Mouse (Mus musculus) cerebellum, adult 18-20 months (tissue): ENCODE measurements at regions not wholly inside any gene's neighbourhood (a gene's known extent, or its start where the extent isn't known, plus 50 kb on each side); places are given as distances from the start of the nearest gene placed in this dataset.

Experiments
- DNase-seq, 2 experiments: peaks; one replicate each; pipeline ENCODE4 v3.0.0; 2021

GRCm38 (mm10) chr1:75901146-75901545, 355.1 kb downstream of the Slc4a3 start:
- no peak for DNase-seq

DNA sequence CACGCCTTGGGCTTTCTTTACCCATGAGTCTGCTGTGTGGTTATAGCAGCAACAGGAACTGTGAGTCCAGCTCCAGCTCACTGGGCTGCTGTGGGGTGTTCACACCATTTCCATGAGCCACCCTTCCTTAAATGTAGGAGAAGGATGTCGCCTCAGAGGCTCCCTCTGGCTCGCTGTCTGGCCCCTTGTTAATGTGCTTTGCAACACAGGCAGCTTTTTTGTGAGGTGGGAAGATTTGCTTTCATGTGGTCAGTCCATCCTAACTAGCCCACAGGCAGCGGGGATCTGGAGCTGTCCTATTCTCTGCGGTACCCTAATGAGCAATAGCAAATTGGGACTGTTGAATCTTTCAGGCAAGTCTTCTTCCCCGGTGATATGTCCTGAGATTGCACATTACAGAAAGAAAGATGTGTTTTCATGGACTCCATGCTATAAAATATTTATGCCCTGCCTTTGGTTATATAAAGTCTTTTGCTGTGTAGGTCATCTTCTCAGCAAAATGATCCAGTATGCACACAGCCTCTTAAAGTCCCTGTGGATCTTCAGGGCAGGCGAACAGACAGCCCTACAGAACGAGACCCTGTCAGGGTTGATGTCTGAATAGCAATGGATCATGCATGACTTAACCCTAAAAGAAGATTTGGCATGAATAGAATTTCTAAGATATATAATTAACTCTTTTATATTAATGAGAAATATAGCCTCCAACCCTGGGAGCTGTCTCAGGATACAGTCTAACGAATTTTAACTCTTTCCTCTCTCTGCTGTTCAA, 359.8 kb downstream of the Slc4a3 start:
- DNase-seq, result no peak

DNA sequence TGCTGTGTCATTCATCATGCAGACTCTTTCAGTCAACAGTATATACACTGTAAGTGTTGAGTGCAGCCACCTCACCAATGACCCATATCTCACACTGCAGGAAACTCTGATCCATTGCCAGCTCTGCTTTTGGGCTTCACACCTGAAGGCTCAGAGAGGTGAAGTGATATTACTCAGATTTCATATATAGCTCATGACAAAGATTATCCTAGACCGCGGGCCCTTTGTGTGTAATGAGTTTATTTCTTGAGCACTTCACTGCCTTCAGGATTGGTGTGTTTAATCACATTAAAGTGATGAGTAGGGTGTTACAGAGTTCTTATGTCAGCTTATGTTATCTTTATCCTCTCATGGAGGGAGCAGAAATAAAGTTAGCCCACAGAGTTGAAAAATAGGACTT, 369.2 kb downstream of the Slc4a3 start:
- DNase-seq, result no peak

DNA sequence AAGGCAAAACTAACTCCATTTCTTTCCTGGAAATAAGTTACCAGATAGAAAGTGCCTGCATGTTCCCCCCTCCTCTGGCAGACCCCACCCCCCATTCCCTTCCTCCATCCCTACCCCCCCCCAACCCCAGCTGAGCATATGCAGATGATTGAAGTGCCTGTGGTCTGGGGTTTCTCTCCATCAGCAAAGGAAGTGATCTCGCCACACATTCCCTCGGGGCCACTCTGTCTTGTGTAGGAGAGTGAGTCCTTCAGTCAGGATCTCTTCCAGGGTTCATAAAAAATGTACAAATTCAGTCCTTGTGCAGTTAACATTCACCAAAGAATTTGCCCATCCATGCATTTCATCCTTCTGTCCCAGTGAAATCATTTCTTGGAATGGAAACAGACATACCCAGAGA, 370.1 kb downstream of the Slc4a3 start:
- no peak for DNase-seq

- no peak for DNase-seq
Measured at GRCm38 (mm10) chr1:75919134-75919533, 373.1 kb downstream of the Slc4a3 start.

DNA sequence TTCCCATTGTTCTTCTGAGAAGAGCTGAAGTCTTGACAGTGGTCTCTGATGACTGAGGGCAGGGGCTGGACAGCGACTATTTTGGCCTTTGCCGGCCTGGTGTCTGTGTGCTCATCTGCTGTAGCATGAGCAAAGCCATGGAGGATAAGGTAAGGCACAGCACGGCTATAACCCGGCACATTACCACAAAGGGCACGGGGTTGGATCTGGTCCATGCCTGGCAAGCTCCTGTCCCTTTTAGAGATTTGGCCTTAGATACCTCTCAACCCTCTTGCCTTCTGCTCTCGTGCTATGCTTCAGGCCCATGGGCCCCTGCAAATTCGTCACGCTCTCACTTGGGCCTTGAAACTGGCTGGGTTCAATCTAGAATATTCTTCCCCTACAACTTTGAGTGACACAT, 379.0 kb downstream of the Slc4a3 start:
- no peak for DNase-seq

DNA sequence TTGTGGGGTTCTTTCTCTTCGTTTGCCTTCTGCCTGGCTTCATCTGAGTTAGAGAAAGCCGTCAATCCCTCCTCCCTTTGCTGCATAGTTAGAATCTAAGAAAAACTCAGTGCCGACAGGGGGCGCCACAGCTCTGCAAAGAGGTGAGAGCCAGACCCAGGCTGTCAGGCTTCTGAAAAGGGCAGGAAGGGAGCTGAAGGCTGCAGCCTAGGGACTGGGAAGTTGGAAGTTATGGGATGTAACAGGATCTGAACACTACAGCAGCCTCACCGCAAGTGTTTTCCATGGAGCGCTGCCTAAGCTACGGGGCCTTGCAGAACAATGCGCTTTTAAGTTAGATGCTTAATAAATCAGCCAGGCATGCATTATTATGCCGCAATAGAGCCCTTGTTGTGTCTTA, 379.7 kb downstream of the Slc4a3 start:
- DNase-seq, result peak; percentile 82 to 87

GRCm38 (mm10) chr1:75931852-75932251, 385.8 kb downstream of the Slc4a3 start:
- DNase-seq, result no peak

DNA sequence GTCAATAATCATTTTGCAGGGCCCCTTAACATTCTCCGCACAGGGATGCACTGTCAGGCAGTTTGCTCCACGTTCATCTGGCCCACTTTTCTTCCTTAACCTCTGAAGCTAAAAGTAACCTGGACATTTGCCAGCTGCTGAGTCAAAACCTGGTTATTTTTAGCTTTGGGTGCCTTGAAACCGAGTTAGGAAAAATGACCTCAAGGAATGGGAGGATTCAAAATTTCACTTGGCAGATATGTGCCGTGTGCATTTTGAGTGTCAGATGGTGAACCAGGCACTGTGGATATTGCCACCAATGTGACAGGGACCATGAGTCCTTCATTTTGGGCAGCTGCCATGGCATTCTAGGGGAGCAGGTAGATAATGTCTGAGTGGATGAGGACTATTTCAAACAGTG, 387.8 kb downstream of the Slc4a3 start:
- no peak for DNase-seq

- DNase-seq, result no peak
Measured at GRCm38 (mm10) chr1:75934761-75935160, 388.7 kb downstream of the Slc4a3 start.

DNA sequence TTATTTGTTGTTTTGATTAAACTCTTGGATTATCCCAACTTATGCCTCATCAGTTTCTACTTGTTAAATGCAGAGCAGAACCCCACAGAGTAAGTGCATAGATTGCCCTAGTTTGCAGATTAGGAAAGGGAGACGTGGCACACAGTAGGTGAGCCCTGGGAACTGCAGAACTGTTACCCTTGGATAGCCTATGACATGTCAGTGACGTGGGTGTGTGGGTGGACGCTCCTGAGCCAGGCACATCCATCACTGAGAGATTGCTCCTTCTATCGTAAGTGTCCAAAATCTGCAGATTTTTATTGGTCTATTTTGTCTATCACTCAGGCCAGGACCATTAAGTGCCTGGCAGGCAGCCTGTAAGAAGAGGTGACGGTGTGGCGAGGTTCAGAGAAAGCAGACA, 389.8 kb downstream of the Slc4a3 start:
- no peak for DNase-seq

- no peak for DNase-seq
Measured at GRCm38 (mm10) chr1:75936596-75936995, 390.5 kb downstream of the Slc4a3 start.

- DNase-seq, result no peak
Measured at GRCm38 (mm10) chr1:75937331-75937730, 391.3 kb downstream of the Slc4a3 start.

- DNase-seq, result no peak
Measured at GRCm38 (mm10) chr1:75946290-75946839, 400.3 kb downstream of the Slc4a3 start.

DNA sequence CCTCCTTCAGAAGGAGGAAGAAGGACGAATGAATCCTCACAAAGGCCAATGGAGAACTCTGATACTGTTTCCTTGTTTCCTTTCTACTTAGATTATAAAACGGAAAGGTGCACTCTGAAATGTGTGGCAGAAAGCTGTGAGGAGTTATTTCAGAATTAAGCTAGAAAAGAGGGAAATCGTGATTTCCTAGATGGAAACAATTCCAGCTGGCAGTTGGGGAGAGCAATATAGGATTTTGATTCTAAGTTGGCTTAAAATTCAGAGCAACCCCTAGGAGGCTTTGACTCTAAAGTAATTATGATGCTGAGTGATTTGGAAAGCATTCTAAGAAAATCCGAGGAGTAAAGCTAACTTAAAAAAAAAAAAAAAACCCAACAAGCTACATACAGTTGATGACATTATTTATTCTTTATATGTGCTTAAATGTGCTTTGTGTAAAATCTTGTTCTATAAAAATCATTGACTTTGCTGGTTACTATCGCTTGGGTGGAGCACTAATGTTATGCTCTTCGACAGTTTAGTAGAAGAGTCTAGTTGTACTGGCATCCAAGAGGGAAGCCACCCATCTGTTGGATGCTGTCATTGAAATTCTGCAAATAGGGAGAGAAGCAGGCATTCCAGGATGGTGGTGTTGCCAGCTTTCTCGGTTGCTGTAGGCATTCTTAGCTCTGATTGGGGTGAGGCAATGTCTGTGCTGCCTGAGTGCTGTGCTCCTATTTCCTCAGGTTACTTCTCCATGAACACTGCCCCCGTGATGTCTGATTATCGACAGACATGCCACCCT, 432.3 kb downstream of the Slc4a3 start:
- no peak for DNase-seq

DNA sequence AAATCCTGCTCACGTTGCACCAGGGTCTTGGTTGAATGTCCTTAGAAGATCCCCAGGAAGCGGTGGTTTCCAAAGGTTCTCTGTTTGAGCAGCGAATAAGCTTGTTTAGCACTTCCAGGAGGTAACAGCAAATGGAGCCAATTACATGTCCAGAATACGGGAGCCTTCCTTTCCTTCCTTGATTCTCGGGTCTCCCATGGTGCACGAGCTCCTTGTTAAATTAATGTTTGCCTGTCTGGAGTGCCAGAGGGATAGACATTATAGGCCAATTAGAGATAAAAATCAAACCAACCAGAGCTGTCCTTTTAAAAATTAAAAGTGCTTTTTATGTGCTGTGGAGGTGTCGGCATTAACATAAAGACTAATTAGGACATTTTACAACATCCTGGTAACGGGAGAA, 437.0 kb downstream of the Slc4a3 start:
- DNase-seq, result no peak

GRCm38 (mm10) chr1:75983487-75983886, 437.4 kb downstream of the Slc4a3 start:
- DNase-seq, result no peak

DNA sequence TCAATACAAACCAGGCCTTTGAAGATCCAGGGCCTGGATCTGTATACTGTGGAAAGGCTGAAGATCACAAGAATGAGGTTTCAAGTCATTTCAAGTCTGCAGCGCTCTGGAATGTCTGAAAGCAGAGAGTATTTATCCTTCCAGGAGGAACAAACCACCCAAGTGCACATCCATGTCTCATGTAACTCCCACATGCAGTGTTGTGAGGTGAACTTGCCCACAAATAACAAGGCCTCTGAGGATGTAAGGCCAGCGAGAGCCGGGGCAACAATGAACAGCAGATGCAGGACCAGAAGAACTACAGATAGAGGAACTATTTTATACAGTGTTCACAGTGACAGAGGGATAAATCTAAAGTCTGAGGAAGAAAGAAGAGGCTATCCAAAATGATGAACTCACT, 442.4 kb downstream of the Slc4a3 start:
- DNase-seq, result no peak

- no peak for DNase-seq
Measured at GRCm38 (mm10) chr1:75992039-75992438, 446.0 kb downstream of the Slc4a3 start.

DNA sequence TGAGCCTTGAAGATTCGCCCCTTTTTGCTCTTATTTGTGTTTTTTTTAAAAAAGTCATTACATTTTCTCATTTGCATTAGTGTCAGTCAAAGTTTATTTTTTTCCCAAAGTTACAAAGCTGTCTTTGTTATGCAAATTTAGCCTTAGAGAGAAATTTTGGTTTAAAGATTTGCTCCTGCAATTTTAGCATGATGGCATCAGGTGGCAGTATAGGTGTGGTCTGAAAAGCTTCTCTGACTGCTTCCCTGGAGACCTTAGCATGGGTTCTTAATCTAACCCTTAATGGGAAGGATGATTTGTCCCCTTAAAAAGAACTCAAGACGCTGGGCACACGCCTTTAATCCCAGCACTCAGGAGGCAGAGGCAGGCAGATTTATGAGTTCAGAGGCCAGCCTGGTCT, 451.2 kb downstream of the Slc4a3 start:
- DNase-seq, result no peak

DNA sequence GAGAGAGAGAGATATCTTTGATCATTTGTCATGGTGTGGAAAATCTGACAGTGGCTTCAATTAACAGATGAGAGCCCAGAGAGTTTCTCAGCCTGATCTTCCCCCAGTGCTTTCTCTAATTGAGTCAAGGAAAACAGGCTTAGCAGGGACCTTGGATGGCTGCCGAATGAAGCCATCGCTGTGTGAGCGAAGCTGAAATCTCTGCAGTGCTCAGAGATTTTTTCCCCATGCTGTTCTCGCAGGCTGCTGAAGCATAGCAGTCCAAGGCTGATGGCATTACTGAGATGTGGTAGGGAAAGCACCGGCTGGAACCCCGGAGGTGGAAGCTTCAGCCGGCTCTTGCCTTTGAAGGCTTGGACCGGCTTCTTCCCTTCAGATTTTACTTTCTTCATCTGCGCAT, 455.1 kb downstream of the Slc4a3 start:
- peak; percentile 13 to 30 for DNase-seq

DNA sequence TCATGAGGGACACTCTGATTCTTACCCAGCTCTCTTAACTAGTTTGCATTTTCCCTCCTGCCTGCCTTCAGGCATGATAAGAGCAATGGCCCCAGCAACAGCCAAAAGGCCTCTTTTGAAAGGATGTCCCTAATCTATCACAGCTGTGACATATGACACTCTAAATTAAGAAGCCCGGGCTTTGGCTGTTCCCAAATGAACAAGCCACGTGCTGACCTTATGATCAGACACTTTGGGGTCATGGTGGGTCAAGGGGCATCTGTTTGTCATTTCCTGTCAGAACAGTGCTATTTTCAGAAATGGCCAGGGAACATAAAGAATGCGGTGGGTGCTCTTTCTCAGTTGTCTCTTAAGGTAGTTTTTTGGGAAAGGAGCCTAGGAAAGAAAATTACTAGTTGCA, 463.5 kb downstream of the Slc4a3 start:
- DNase-seq, result no peak

GRCm38 (mm10) chr1:76010212-76010800, 464.2 kb downstream of the Slc4a3 start:
- no peak for DNase-seq

DNA sequence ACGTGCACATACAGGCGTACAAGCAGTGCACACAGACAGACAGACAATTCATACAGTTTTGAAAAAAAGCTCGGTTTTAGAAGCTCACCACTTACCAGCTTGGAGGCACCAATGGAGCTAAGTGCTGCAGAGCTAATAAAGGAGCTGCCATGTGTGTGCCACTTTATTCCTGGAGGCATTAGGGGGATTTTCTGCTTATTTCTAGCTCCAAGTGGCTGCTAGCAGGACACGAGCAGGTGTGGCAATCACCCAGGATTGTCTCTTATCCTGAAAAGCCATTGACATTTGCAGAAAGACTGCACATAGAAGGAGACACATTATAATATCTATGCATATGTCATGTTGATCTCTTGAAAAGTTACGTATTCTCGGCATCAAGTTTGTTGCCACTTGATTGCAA, 472.5 kb downstream of the Slc4a3 start:
- DNase-seq, result no peak
